Mouse (Mus musculus): ENCODE results near the gene Rab3d. TPM values are rescaled to one million over a fixed set of nuclear protein-coding genes. Genes with fewer than 3 reads are reported as not detected.

Rab3d gene
- polyA plus RNA-seq (2011; ENCODE audit: insufficient read length, low read depth, missing spikeins), result 6.7 and 13.5 TPM in 2 replicates

- Histone ChIP-seq H3K27ac (ENCODE audit: insufficient read depth, low read length) (no peak within 1 kb of the TSS), H3K4me1 (ENCODE audit: control insufficient read depth, insufficient read depth, low read length) (no peaks in the 10 kb centered on the region), H3K4me3 (ENCODE audit: insufficient read depth, low read length) (peak within 1 kb of the TSS; percentile 47)
- TF ChIP-seq CTCF (IDR thresholded peaks at IDR 0.05; ENCODE audit: borderline replicate concordance, insufficient read depth, low read length), result no peak
- TF ChIP-seq POLR2A (IDR thresholded peaks at IDR 0.05; ENCODE audit: low read depth, low read length), result peak; percentile 60
Observed at GRCm38 (mm10) chr9:21918035-21918592, at the start of gene Rab3d. Gene Rab3d (minus strand): TSS chr9:21918192.

- Histone ChIP-seq H3K4me3 (ENCODE audit: insufficient read depth, low read length) (peak within 1 kb of the TSS; percentile 17; the same call in 1 of the 2 replicates), H3K4me1 (ENCODE audit: control insufficient read depth, insufficient read depth, low read length) (no peaks in the 10 kb centered on the region), H3K27ac (ENCODE audit: insufficient read depth, low read length) (no peak within 1 kb of the TSS)
- TF ChIP-seq CTCF (IDR thresholded peaks at IDR 0.05; ENCODE audit: borderline replicate concordance, insufficient read depth, low read length), result no peak
- no peak for TF ChIP-seq POLR2A (IDR thresholded peaks at IDR 0.05; ENCODE audit: low read depth, low read length)
Observed at GRCm38 (mm10) chr9:21963417-21963816, 45.4 kb upstream of the Rab3d start, which contains the start of gene Epor. Gene Epor (minus strand): TSS chr9:21963506.

GRCm38 (mm10) chr9:21962416-21963059, 44.5 kb upstream of the Rab3d start:
- H3K27ac ChIP-seq (ENCODE audit: insufficient read depth, low read length), result no peak overlapping the region
- H3K4me1 ChIP-seq (ENCODE audit: control insufficient read depth, insufficient read depth, low read length), result no peaks in the 10 kb centered on the region
- H3K4me3 ChIP-seq (ENCODE audit: insufficient read depth, low read length), result peak overlapping the region; percentile 17; the same call in 1 of the 2 replicates
- no peak for TF ChIP-seq CTCF (IDR thresholded peaks at IDR 0.05; ENCODE audit: borderline replicate concordance, insufficient read depth, low read length)
- TF ChIP-seq POLR2A (IDR thresholded peaks at IDR 0.05; ENCODE audit: low read depth, low read length), result no peak

GRCm38 (mm10) chr9:21962010-21962409, 44.0 kb upstream of the Rab3d start:
- Histone ChIP-seq H3K4me1 (ENCODE audit: control insufficient read depth, insufficient read depth, low read length) (no peaks in the 10 kb centered on the region), H3K4me3 (ENCODE audit: insufficient read depth, low read length) (peak overlapping the region; percentile 17; the same call in 1 of the 2 replicates), H3K27ac (ENCODE audit: insufficient read depth, low read length) (no peak overlapping the region)
- no peak for TF ChIP-seq CTCF (IDR thresholded peaks at IDR 0.05; ENCODE audit: borderline replicate concordance, insufficient read depth, low read length)
- no peak for TF ChIP-seq POLR2A (IDR thresholded peaks at IDR 0.05; ENCODE audit: low read depth, low read length)

- Histone ChIP-seq H3K4me1 (ENCODE audit: control insufficient read depth, insufficient read depth, low read length) (no peaks in the 10 kb centered on the region), H3K4me3 (ENCODE audit: insufficient read depth, low read length) (peak overlapping the region; percentile 17; the same call in 1 of the 2 replicates), H3K27ac (ENCODE audit: insufficient read depth, low read length) (no peak overlapping the region)
- TF ChIP-seq CTCF (IDR thresholded peaks at IDR 0.05; ENCODE audit: borderline replicate concordance, insufficient read depth, low read length) (no peak), POLR2A (IDR thresholded peaks at IDR 0.05; ENCODE audit: low read depth, low read length) (no peak)
Observed at GRCm38 (mm10) chr9:21961366-21961980, 43.5 kb upstream of the Rab3d start.

- TF ChIP-seq POLR2A (IDR thresholded peaks at IDR 0.05; ENCODE audit: low read depth, low read length), result no peak
- TF ChIP-seq CTCF (IDR thresholded peaks at IDR 0.05; ENCODE audit: borderline replicate concordance, insufficient read depth, low read length), result peak; percentile 28; the same call in 1 of the 2 replicates
- H3K4me3 ChIP-seq (ENCODE audit: insufficient read depth, low read length), result no peak overlapping the region
- H3K4me1 ChIP-seq (ENCODE audit: control insufficient read depth, insufficient read depth, low read length), result no peaks in the 10 kb centered on the region
- H3K27ac ChIP-seq (ENCODE audit: insufficient read depth, low read length), result no peak overlapping the region
Observed at GRCm38 (mm10) chr9:21960558-21961208, 42.7 kb upstream of the Rab3d start.

GRCm38 (mm10) chr9:21960135-21960534, 42.1 kb upstream of the Rab3d start:
- TF ChIP-seq CTCF (IDR thresholded peaks at IDR 0.05; ENCODE audit: borderline replicate concordance, insufficient read depth, low read length), result no peak
- Histone ChIP-seq H3K4me1 (ENCODE audit: control insufficient read depth, insufficient read depth, low read length) (no peaks in the 10 kb centered on the region), H3K4me3 (ENCODE audit: insufficient read depth, low read length) (no peak overlapping the region), H3K27ac (ENCODE audit: insufficient read depth, low read length) (no peak overlapping the region)

- TF ChIP-seq CTCF (IDR thresholded peaks at IDR 0.05; ENCODE audit: borderline replicate concordance, insufficient read depth, low read length) (no peak), POLR2A (IDR thresholded peaks at IDR 0.05; ENCODE audit: low read depth, low read length) (no peak)
- no peaks in the 10 kb centered on the region for H3K4me1 ChIP-seq (ENCODE audit: control insufficient read depth, insufficient read depth, low read length)
- no peak overlapping the region for H3K27ac ChIP-seq (ENCODE audit: insufficient read depth, low read length)
- no peak overlapping the region for H3K4me3 ChIP-seq (ENCODE audit: insufficient read depth, low read length)
Observed at GRCm38 (mm10) chr9:21959244-21959643, 41.3 kb upstream of the Rab3d start.

- no peaks in the 10 kb centered on the region for H3K4me1 ChIP-seq (ENCODE audit: control insufficient read depth, insufficient read depth, low read length)
- no peak overlapping the region for H3K4me3 ChIP-seq (ENCODE audit: insufficient read depth, low read length)
- TF ChIP-seq POLR2A (IDR thresholded peaks at IDR 0.05; ENCODE audit: low read depth, low read length), result no peak
- no peak overlapping the region for H3K27ac ChIP-seq (ENCODE audit: insufficient read depth, low read length)
Observed at GRCm38 (mm10) chr9:21958372-21958771, 40.4 kb upstream of the Rab3d start.
